Mouse (Mus musculus): ENCODE data around the gene Accs.

Gene Accs

GRCm38 (mm10) chr2:93851303-93851702 lies 1.6 kb upstream of the Accs start:
- DNase-seq (ENCODE audit: low spot score) = no peak

DNA sequence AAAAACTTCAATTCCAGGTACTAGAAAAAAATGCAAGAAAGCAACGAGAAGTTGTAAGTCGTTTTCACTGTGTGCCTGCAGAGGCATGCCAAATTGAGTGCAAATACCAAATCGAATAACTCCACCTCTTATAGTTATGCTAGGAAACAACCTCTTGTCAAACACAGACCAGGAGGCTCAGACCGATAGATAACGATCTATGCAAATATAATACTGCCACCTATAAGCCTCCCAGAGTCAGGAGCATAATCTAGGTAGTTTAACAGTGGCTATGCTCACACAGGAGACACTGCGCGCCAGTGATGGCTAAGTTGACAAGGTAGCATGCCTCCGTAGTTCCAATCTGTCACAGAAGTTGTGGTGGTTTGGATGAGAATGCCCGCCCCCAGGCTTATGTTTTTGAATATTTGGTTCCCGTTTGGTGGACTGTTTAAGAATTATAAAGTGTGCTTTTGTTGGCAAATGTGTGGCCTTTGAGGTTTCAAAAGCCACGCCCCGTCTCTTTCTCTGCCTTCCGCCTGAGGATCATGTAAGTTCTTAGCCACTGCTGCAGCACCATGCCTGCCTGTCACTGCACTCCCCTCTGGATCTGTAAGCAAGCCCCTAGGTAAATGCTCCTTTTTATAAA lies 688 bp upstream of the Accs start:
- no peak for DNase-seq (ENCODE audit: low spot score)

- DNase-seq (ENCODE audit: low spot score) = no peak
Observed at GRCm38 (mm10) chr2:93841349-93841748, 8.4 kb downstream of the Accs start.

DNA sequence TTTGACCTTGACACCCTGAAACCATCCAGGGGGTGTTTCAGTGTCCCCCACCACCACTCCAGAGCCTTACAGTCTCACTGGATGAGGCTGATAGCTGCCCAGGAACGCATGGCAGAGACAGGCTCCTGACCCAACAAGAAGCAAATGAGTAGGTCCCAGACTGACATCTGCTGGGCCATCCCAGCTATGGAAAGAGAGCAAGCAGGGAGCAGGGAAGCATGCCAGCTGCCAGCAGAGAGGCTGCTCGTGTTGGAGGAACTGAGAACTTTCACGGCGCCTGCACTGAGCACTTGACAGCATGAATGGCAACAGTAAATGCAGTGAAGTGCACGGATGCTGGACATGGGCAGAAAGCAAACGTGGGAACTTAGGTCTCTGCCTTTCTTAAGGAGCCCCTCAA lies 9.6 kb downstream of the Accs start:
- DNase-seq (ENCODE audit: low spot score) = no peak

GRCm38 (mm10) chr2:93838931-93839330 lies 10.8 kb downstream of the Accs start:
- no peak for DNase-seq (ENCODE audit: low spot score)

DNA sequence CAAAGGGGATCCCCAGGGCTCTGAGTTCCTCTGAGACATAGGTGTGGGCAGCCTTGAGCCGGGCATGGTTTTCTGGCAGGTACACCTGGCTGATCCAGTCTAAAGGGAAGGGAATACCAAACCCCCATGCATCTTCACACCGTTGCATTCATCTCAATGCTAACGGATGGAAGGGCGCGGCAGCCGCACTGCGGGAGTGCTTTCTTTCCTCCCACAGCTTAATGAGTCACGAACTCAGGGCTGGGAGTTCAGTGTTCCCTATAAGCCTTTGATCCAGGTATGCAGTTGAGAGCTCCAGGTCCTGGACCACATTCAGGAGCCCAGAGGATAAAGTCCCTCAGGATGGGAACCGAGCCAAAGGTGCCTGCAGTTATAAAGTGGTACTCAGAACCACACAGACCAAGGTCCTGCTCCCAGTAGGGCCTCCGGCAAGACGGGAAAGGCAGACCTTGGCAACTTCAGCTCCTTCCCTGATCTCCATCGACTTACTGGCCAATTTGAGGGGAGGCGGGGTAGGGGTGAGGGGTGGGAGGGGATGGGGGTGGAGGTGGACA lies 13.4 kb downstream of the Accs start:
- DNase-seq (ENCODE audit: low spot score) = no peak

DNA sequence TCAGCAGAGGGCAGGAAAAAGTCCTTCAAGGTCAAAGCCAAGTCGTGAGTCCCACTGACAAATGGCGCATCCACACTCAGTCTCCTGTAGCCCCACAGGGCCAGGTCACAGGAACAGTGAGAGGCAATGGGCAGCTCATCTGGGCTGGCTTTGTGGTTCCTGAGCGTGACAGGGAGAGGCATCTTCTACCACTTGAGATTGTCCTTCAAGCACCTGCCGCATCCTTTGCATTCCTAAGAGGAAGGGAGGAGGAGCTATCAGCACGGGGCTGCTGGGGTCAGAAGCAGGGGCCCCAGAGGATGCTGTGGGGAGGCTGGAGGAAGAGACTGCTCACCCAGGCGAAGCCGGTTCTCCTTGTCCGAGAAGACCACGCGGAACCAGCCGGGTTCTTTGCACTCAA lies 14.1 kb downstream of the Accs start:
- no peak for DNase-seq (ENCODE audit: low spot score)

GRCm38 (mm10) chr2:93823519-93823918 lies 26.2 kb downstream of the Accs start:
- DNase-seq (ENCODE audit: low spot score) = peak; percentile 53

DNA sequence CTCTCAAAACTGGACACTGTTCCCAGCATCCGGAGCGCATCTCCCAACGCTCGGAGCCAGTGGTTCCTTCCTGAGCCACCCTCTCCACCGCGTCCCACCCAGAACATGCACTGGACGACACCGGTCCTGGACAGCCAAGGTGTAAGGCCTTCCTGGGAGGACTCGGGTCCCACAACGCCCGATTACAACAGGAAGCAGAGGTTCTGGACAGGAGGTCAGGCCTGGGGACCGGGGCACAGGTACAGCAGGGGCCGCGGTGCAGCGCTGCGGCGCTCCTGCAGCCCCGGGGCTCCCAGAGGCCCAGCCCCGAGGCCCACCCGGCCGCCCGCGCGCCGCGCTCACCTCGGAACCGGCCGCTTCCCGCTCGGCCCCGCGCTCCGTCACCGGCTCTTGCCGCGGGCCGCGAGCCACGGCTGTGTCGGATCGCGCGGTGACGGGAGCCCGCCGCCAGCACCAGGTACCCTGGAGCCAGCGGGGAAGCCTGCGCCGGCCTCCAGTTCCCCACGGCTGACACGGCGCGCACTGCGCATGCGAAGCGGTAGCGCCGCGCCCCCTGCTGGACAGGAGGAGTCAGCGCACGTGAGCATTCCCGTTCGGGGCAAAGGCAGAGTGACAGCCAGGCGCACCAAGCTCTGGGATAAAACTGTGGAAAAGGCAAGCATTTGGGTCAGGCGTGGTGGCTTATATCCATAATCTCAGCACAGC lies 27.5 kb downstream of the Accs start, which contains the start of gene Ext2:
Gene Ext2, minus strand, starts transcription at position 524 of the 705 bp plus-strand sequence.
- peak; percentile 75 for DNase-seq (ENCODE audit: low spot score)

- no peak for DNase-seq (ENCODE audit: low spot score)
Observed at GRCm38 (mm10) chr2:93817791-93818190, 32.0 kb downstream of the Accs start.

- no peak for DNase-seq (ENCODE audit: low spot score)
Observed at GRCm38 (mm10) chr2:93813343-93813742, 36.4 kb downstream of the Accs start.

- DNase-seq (ENCODE audit: low spot score) = no peak
Observed at GRCm38 (mm10) chr2:93811812-93812211, 37.9 kb downstream of the Accs start.

GRCm38 (mm10) chr2:93809931-93810330 lies 39.8 kb downstream of the Accs start:
- DNase-seq (ENCODE audit: low spot score) = no peak

GRCm38 (mm10) chr2:93808071-93808470 lies 41.7 kb downstream of the Accs start:
- no peak for DNase-seq (ENCODE audit: low spot score)

GRCm38 (mm10) chr2:93807440-93807839 lies 42.3 kb downstream of the Accs start:
- DNase-seq (ENCODE audit: low spot score) = no peak

GRCm38 (mm10) chr2:93806487-93807201 lies 43.1 kb downstream of the Accs start:
- DNase-seq (ENCODE audit: low spot score) = no peak

DNA sequence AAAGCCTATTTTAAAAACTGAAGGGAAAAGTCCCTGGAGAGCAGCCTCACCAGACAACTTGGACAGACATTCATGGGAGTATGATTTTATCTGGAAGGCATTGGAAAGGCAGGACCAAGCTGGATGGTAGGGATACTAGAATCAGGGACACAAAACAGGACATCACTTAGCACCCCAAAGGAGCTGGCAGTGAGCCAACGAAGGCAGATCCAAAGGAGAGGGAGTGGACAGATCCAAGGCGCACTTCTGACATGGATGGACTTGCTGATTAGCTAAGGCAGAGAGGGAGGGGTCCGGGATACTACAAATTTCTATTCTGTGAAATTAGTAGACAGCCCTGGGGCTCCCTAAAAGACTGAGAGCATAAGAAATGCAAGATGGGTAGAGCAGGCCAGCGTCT lies 44.2 kb downstream of the Accs start:
- DNase-seq (ENCODE audit: low spot score) = no peak

DNA sequence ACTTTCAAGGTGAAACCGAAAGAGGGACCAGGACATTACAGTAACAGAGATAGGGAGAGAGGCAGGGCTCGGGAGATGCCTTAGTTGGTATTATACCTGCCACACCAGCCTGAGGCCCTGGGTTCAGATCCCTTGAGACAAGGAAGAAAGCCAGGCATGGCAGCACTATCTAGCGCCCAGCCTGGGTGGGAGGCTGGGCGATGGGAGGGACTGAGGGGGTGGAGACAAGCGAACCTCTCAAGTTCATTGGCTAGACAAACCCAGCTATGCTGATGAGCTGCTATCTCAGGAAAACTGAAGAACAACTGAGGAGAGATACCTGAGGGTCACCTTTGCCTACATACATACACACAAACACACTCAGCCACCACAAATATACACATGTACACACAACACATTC lies 44.7 kb downstream of the Accs start:
- DNase-seq (ENCODE audit: low spot score) = no peak

GRCm38 (mm10) chr2:93802947-93803346 lies 46.8 kb downstream of the Accs start:
- no peak for DNase-seq (ENCODE audit: low spot score)

GRCm38 (mm10) chr2:93801097-93801496 lies 48.6 kb downstream of the Accs start:
- no peak for DNase-seq (ENCODE audit: low spot score)

DNA sequence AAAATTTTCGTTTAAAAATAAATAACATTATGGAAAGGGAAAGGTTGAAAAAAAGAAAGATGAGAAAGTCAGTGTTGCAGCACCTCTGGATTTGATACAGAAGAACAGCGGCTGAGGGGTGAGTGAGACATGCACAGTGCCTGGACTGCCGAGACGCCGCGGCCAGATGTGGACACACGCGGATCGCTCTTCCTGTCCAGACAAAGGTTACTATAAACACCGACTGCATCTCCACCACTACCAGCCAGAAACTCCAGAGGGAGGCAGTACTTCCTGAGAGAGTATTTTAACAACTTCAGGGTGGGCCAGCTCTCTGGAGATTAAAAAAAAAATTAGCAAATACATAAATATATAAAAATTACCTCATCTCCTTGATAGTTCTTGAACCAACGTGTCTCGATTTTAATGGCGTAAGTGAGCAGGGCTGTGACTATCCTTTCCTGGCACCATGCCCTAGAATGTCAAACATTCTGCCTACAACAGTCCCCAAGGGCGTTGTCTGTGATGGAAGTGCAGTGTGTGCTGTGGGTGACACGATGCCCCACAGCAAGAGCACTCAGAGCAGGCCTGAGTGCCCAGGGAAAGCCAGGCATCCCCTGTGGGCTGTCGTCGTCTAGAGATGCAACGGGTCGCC lies 52.5 kb downstream of the Accs start:
- no peak for DNase-seq (ENCODE audit: low spot score)

- DNase-seq (ENCODE audit: low spot score) = no peak
Observed at GRCm38 (mm10) chr2:93794375-93794774, 55.4 kb downstream of the Accs start.
